Mouse (Mus musculus) lung, embryonic 16.5 days (tissue): ENCODE results near the gene Il6st. TPM values are rescaled to one million over a fixed set of nuclear protein-coding genes. Genes with fewer than 3 reads are reported as not detected.
A peak's percentile ranks its signal among the peaks of the same experiment; 100 is the strongest.

ENCODE experiments used
- ATAC-seq: fragments of 200-750 bp; cut with Nextera tagmentation; 2 replicates; pipeline ENCODE4 v1.8.0; 2017; ENCODE audit warnings: low read depth, mild to moderate bottlenecking, moderate library complexity
- H3K27ac ChIP-seq: fragments of 300-500 bp; sonication (generic); 2 replicates; pipeline ENCODE4 v1.5.1; 2014; ENCODE audit warnings: mild to moderate bottlenecking, control low read depth, low read length
- H3K27me3 ChIP-seq: fragments of 300-500 bp; sonication (generic); 2 replicates; pipeline ENCODE4 v1.6.1; 2014; ENCODE audit warnings: low read depth, low read length, mixed read lengths; ENCODE audit not compliant: control insufficient read depth, insufficient read depth
- H3K36me3 ChIP-seq: fragments of 300-500 bp; sonication (generic); 2 replicates; pipeline ENCODE4 v1.6.1; 2014; ENCODE audit warnings: low read length; ENCODE audit not compliant: control insufficient read depth, insufficient read depth
- H3K4me1 ChIP-seq: fragments of 300-500 bp; sonication (generic); replicated peaks from 2 replicates; pipeline ENCODE4 v1.6.1; 2014; ENCODE audit warnings: low read length, mixed read lengths; ENCODE audit not compliant: control insufficient read depth, insufficient read depth
- H3K4me2 ChIP-seq: fragments of 300-500 bp; sonication (generic); 2 replicates; pipeline ENCODE4 v1.6.1; 2014; ENCODE audit warnings: low read depth, low read length, control low read depth
- H3K4me3 ChIP-seq: fragments of 300-500 bp; sonication (generic); 2 replicates; pipeline ENCODE4 v1.5.1; 2014; ENCODE audit warnings: mild to moderate bottlenecking, low read length, control low read depth
- H3K9ac ChIP-seq: fragments of 300-500 bp; sonication (generic); 2 replicates; pipeline ENCODE4 v1.6.1; 2014; ENCODE audit warnings: low read length, control low read depth
- H3K9me3 ChIP-seq: fragments of 300-500 bp; sonication (generic); 2 replicates; pipeline ENCODE4 v1.6.1; 2016; ENCODE audit warnings: low read length; ENCODE audit not compliant: control insufficient read depth
- WGBS: fragments of 180-500 bp; shearing (Covaris S2); extraction: QIAGEN DNeasy Blood & Tissue Kit; methylation state at CpG from one replicate; pipeline ENCODE4 v1.1.7; 2014; 5-methylcytosine and 5-hydroxymethylcytosine counted together
- polyA plus RNA-seq: library from polyadenylated mRNA; unstranded; fragments of >200 nt; fragmentation: Nextera tagmentation; extraction: Ambion mirVana; gene quantifications from 2 replicates; pipeline ENCODE4 v1.2.1, GENCODE M21; 2015

Il6st gene
- polyA plus RNA-seq, 1 experiment from 2014 or later, result 47.4 TPM

GRCm38 (mm10) chr13:112439917-112440361 is 23.9 kb upstream of the Il6st start:
- H3K4me1 ChIP-seq, result peaks cover 12% of the 10 kb centered on the region
- peak overlapping the region; percentile 21; the same call in 1 of the 2 replicates for H3K9ac ChIP-seq
- peak; percentile 84 for ATAC-seq
- no peaks in the 10 kb centered on the region for H3K27me3 ChIP-seq
- H3K4me2 ChIP-seq, result peak overlapping the region; percentile 50
- H3K27ac ChIP-seq, result peak overlapping the region; percentile 60
- H3K4me3 ChIP-seq, result peak overlapping the region; percentile 17
- H3K9me3 ChIP-seq, result no peaks in the 10 kb centered on the region
- WGBS, result 15% methylated on average over 9 of the region's 9 CpGs
- no peaks in the 10 kb centered on the region for H3K36me3 ChIP-seq

- 0 out of 2 replicates have a peak, but pooled peaks have one; percentile 26 for ATAC-seq
- WGBS, result 73% methylated on average over 8 of the region's 8 CpGs
- H3K4me2 ChIP-seq, result no peak overlapping the region
- H3K9ac ChIP-seq, result no peak overlapping the region
- H3K4me3 ChIP-seq, result no peak overlapping the region
- H3K4me1 ChIP-seq, result peaks cover 12% of the 10 kb centered on the region
- H3K27me3 ChIP-seq, result no peaks in the 10 kb centered on the region
- no peak overlapping the region for H3K27ac ChIP-seq
- H3K9me3 ChIP-seq, result no peaks in the 10 kb centered on the region
- no peaks in the 10 kb centered on the region for H3K36me3 ChIP-seq
Observed at GRCm38 (mm10) chr13:112440668-112441067, 23.2 kb upstream of the Il6st start.

- H3K9ac ChIP-seq, result no peak overlapping the region
- H3K27ac ChIP-seq, result no peak overlapping the region
- no peak overlapping the region for H3K4me3 ChIP-seq
- 72% methylated on average over 7 of the region's 7 CpGs for WGBS
- H3K9me3 ChIP-seq, result no peaks in the 10 kb centered on the region
- no peaks in the 10 kb centered on the region for H3K27me3 ChIP-seq
- H3K4me1 ChIP-seq, result peaks cover 12% of the 10 kb centered on the region
- no peak for ATAC-seq
- no peak overlapping the region for H3K4me2 ChIP-seq
- H3K36me3 ChIP-seq, result no peaks in the 10 kb centered on the region
Observed at GRCm38 (mm10) chr13:112442867-112443529, 20.9 kb upstream of the Il6st start.

GRCm38 (mm10) chr13:112447108-112447665 is 16.7 kb upstream of the Il6st start:
- H3K27ac ChIP-seq, result no peak overlapping the region
- H3K4me2 ChIP-seq, result no peak overlapping the region
- no peak for ATAC-seq
- no peaks in the 10 kb centered on the region for H3K36me3 ChIP-seq
- WGBS, result 79% methylated on average over 8 of the region's 8 CpGs
- H3K4me3 ChIP-seq, result no peak overlapping the region
- no peaks in the 10 kb centered on the region for H3K9me3 ChIP-seq
- H3K4me1 ChIP-seq, result no peaks in the 10 kb centered on the region
- no peaks in the 10 kb centered on the region for H3K27me3 ChIP-seq
- no peak overlapping the region for H3K9ac ChIP-seq

- Histone ChIP-seq H3K36me3 (no peaks in the 10 kb centered on the region), H3K9ac (no peak overlapping the region), H3K27me3 (no peaks in the 10 kb centered on the region), H3K27ac (no peak overlapping the region), H3K4me1 (no peaks in the 10 kb centered on the region), H3K4me3 (no peak overlapping the region), H3K9me3 (no peaks in the 10 kb centered on the region), H3K4me2 (no peak overlapping the region)
- ATAC-seq, result no peak
- WGBS, result 54% methylated on average over 3 of the region's 3 CpGs
Observed at GRCm38 (mm10) chr13:112450210-112450609, 13.7 kb upstream of the Il6st start.

DNA sequence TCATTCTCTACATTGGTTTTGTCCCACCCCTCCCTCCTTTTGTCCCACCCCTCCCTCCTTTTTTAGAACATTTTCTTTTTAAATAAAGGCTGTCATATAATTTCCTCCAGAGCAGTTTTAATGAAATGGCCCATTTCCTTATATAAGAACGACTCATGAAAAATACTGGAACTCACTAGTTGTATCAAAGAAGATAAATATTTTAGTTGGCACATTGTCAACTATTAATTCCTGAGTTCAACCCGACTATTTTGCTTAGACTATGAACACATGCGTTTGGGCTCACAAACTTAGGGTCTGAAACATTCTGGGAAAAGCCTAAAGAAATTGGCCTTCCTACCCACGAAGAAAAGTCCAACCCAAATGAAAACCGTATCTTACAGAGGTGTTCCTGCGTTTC is 6.5 kb upstream of the Il6st start:
- H3K27me3 ChIP-seq, result no peaks in the 10 kb centered on the region
- WGBS, result 32% methylated on average over 6 of the region's 6 CpGs
- no peak overlapping the region for H3K4me3 ChIP-seq
- ATAC-seq, result 0 out of 2 replicates have a peak, but pooled peaks have one; percentile 28
- no peaks in the 10 kb centered on the region for H3K36me3 ChIP-seq
- no peaks in the 10 kb centered on the region for H3K9me3 ChIP-seq
- H3K4me2 ChIP-seq, result no peak overlapping the region
- peaks cover 8% of the 10 kb centered on the region for H3K4me1 ChIP-seq
- no peak overlapping the region for H3K9ac ChIP-seq
- peak overlapping the region; percentile 63 for H3K27ac ChIP-seq

- no peaks in the 10 kb centered on the region for H3K27me3 ChIP-seq
Observed at GRCm38 (mm10) chr13:112458016-112458415, 5.9 kb upstream of the Il6st start.

DNA sequence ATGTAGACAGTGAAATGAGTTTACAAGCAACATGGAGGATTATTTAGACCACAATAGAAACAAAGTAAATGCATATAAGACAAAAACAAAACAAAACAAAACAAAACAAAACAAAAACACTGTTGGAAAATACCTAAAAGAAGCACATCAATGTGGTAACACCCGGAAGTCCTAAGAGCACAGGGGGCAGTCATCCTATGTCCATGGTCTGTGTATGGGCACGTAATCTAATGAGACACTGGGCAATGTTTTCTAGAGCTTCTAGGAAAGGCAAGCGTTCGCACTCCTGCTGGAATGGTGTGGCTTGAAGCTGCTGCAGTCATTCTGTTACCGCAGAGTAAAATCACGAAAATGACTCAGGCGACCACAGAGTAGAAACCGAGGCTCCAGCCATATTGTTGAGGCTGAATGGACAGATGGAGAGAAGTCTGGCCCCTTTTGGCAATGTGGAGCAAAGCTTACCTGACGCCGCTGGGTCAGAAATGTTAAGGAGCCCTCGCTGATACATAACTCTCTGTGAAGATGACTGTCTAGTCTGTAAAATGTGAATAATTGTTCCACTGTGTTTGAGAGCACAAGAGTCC is 5.3 kb upstream of the Il6st start:
- ATAC-seq, result no peak

More at GRCm38 (mm10) chr13:112458016-112458415, 5.9 kb upstream of the Il6st start:
- no peak for ATAC-seq
- 91% methylated on average over 4 of the region's 4 CpGs for WGBS
- Histone ChIP-seq H3K4me2 (no peak overlapping the region), H3K4me1 (peaks cover 8% of the 10 kb centered on the region), H3K9me3 (no peaks in the 10 kb centered on the region), H3K4me3 (no peak overlapping the region), H3K36me3 (no peaks in the 10 kb centered on the region), H3K27ac (no peak overlapping the region), H3K9ac (no peak overlapping the region)

GRCm38 (mm10) chr13:112459956-112460355 is 3.9 kb upstream of the Il6st start:
- Histone ChIP-seq H3K9ac (no peak overlapping the region), H3K4me3 (no peak overlapping the region)

More for the DNA sequence above, 5.3 kb upstream of the Il6st start:
- no peak overlapping the region for H3K4me2 ChIP-seq
- no peaks in the 10 kb centered on the region for H3K9me3 ChIP-seq
- H3K9ac ChIP-seq, result no peak overlapping the region
- peaks cover 11% of the 10 kb centered on the region for H3K4me1 ChIP-seq
- WGBS, result 88% methylated on average over 11 of the region's 11 CpGs
- H3K36me3 ChIP-seq, result no peaks in the 10 kb centered on the region
- H3K27ac ChIP-seq, result no peak overlapping the region
- H3K4me3 ChIP-seq, result no peak overlapping the region
- no peaks in the 10 kb centered on the region for H3K27me3 ChIP-seq

More at GRCm38 (mm10) chr13:112459956-112460355, 3.9 kb upstream of the Il6st start:
- Histone ChIP-seq H3K4me1 (peaks cover 11% of the 10 kb centered on the region), H3K36me3 (no peaks in the 10 kb centered on the region), H3K4me2 (no peak overlapping the region), H3K27ac (no peak overlapping the region), H3K9me3 (no peaks in the 10 kb centered on the region), H3K27me3 (no peaks in the 10 kb centered on the region)
- no peak for ATAC-seq
- 61% methylated on average over 6 of the region's 6 CpGs for WGBS
